Mouse (Mus musculus) lung, embryonic 16.5 days (tissue): Measurements from ENCODE around the gene Tspoap1. TPM values are rescaled to one million over a fixed set of nuclear protein-coding genes. Genes with fewer than 3 reads are reported as not detected.
A peak's percentile ranks its signal among the peaks of the same experiment; 100 is the strongest.

Source experiments
- ATAC-seq: fragments of 200-750 bp; cut with Nextera tagmentation; 2 replicates; pipeline ENCODE4 v1.8.0; 2017; ENCODE audit warnings: low read depth, mild to moderate bottlenecking, moderate library complexity
- H3K27ac ChIP-seq: fragments of 300-500 bp; sonication (generic); 2 replicates; pipeline ENCODE4 v1.5.1; 2014; ENCODE audit warnings: mild to moderate bottlenecking, control low read depth, low read length
- H3K27me3 ChIP-seq: fragments of 300-500 bp; sonication (generic); 2 replicates; pipeline ENCODE4 v1.6.1; 2014; ENCODE audit warnings: low read depth, low read length, mixed read lengths; ENCODE audit not compliant: control insufficient read depth, insufficient read depth
- H3K36me3 ChIP-seq: fragments of 300-500 bp; sonication (generic); 2 replicates; pipeline ENCODE4 v1.6.1; 2014; ENCODE audit warnings: low read length; ENCODE audit not compliant: control insufficient read depth, insufficient read depth
- H3K4me1 ChIP-seq: fragments of 300-500 bp; sonication (generic); replicated peaks from 2 replicates; pipeline ENCODE4 v1.6.1; 2014; ENCODE audit warnings: low read length, mixed read lengths; ENCODE audit not compliant: control insufficient read depth, insufficient read depth
- H3K4me2 ChIP-seq: fragments of 300-500 bp; sonication (generic); 2 replicates; pipeline ENCODE4 v1.6.1; 2014; ENCODE audit warnings: low read depth, low read length, control low read depth
- H3K4me3 ChIP-seq: fragments of 300-500 bp; sonication (generic); 2 replicates; pipeline ENCODE4 v1.5.1; 2014; ENCODE audit warnings: mild to moderate bottlenecking, low read length, control low read depth
- H3K9ac ChIP-seq: fragments of 300-500 bp; sonication (generic); 2 replicates; pipeline ENCODE4 v1.6.1; 2014; ENCODE audit warnings: low read length, control low read depth
- H3K9me3 ChIP-seq: fragments of 300-500 bp; sonication (generic); 2 replicates; pipeline ENCODE4 v1.6.1; 2016; ENCODE audit warnings: low read length; ENCODE audit not compliant: control insufficient read depth
- WGBS: fragments of 180-500 bp; shearing (Covaris S2); extraction: QIAGEN DNeasy Blood & Tissue Kit; methylation state at CpG from one replicate; pipeline ENCODE4 v1.1.7; 2014; 5-methylcytosine and 5-hydroxymethylcytosine counted together
- polyA plus RNA-seq: library from polyadenylated mRNA; unstranded; fragments of >200 nt; fragmentation: Nextera tagmentation; extraction: Ambion mirVana; gene quantifications from 2 replicates; pipeline ENCODE4 v1.2.1, GENCODE M21; 2015

Gene Tspoap1
- polyA plus RNA-seq, 1 experiment from 2014 or later, result 1.6 TPM

GRCm38 (mm10) chr11:87736647-87737134 lies 23.6 kb upstream of the Tspoap1 start:
- Histone ChIP-seq H3K9ac (peak overlapping the region; percentile 76), H3K36me3 (peaks cover 10% of the 10 kb centered on the region), H3K27me3 (no peaks in the 10 kb centered on the region), H3K27ac (peak overlapping the region; percentile 93), H3K4me2 (peak overlapping the region; percentile 91), H3K4me1 (peaks cover 11% of the 10 kb centered on the region), H3K9me3 (no peaks in the 10 kb centered on the region), H3K4me3 (peak overlapping the region; percentile 64)
- ATAC-seq, result peak; percentile 85
- WGBS, result 1% methylated on average over 31 of the region's 31 CpGs

- under 1% methylated on average over 34 of the region's 57 CpGs for WGBS
- Histone ChIP-seq H3K4me1 (peaks cover 11% of the 10 kb centered on the region), H3K27ac (peak within 1 kb of the TSS; percentile 93)
Measured at GRCm38 (mm10) chr11:87737175-87737740, 23.1 kb upstream of the Tspoap1 start, which contains the start of gene Supt4a. Gene Supt4a, plus strand, starts transcription at chr11:87737552.

GRCm38 (mm10) chr11:87743691-87744090 lies 16.6 kb upstream of the Tspoap1 start:
- H3K27ac ChIP-seq, result no peak overlapping the region
- H3K4me2 ChIP-seq, result no peak overlapping the region
- no peak for ATAC-seq
- 87% methylated on average over 3 of the region's 3 CpGs for WGBS
- no peaks in the 10 kb centered on the region for H3K27me3 ChIP-seq
- no peak overlapping the region for H3K4me3 ChIP-seq
- H3K9ac ChIP-seq, result no peak overlapping the region
- H3K9me3 ChIP-seq, result no peaks in the 10 kb centered on the region
- H3K4me1 ChIP-seq, result no peaks in the 10 kb centered on the region
- peaks cover 19% of the 10 kb centered on the region for H3K36me3 ChIP-seq

More at GRCm38 (mm10) chr11:87737175-87737740, 23.1 kb upstream of the Tspoap1 start, which contains the start of gene Supt4a:
- H3K27me3 ChIP-seq, result no peaks in the 10 kb centered on the region
- peak within 1 kb of the TSS; percentile 78 for H3K9ac ChIP-seq
- peak within 1 kb of the TSS; percentile 91 for H3K4me2 ChIP-seq
- no peaks in the 10 kb centered on the region for H3K9me3 ChIP-seq
- peak; percentile 95 for ATAC-seq
- H3K4me3 ChIP-seq, result peak within 1 kb of the TSS; percentile 64
- peaks cover 10% of the 10 kb centered on the region for H3K36me3 ChIP-seq

GRCm38 (mm10) chr11:87744964-87745363 lies 15.4 kb upstream of the Tspoap1 start:
- H3K4me3 ChIP-seq, result no peak overlapping the region
- WGBS, result 67% methylated on average over 4 of the region's 4 CpGs
- H3K4me1 ChIP-seq, result no peaks in the 10 kb centered on the region
- peaks cover 15% of the 10 kb centered on the region for H3K36me3 ChIP-seq
- H3K27ac ChIP-seq, result no peak overlapping the region
- H3K27me3 ChIP-seq, result no peaks in the 10 kb centered on the region
- no peaks in the 10 kb centered on the region for H3K9me3 ChIP-seq
- H3K4me2 ChIP-seq, result no peak overlapping the region
- no peak for ATAC-seq
- H3K9ac ChIP-seq, result no peak overlapping the region

- Histone ChIP-seq H3K27ac (no peak overlapping the region), H3K9me3 (no peaks in the 10 kb centered on the region), H3K4me3 (no peak overlapping the region), H3K4me1 (no peaks in the 10 kb centered on the region), H3K36me3 (peaks cover 9% of the 10 kb centered on the region), H3K4me2 (no peak overlapping the region), H3K27me3 (no peaks in the 10 kb centered on the region), H3K9ac (no peak overlapping the region)
- no peak for ATAC-seq
- 75% methylated on average over 9 of the region's 9 CpGs for WGBS
Measured at GRCm38 (mm10) chr11:87745632-87746555, 14.4 kb upstream of the Tspoap1 start.

- no peak overlapping the region for H3K27ac ChIP-seq
- no peak overlapping the region for H3K4me3 ChIP-seq
- 94% methylated on average over 5 of the region's 5 CpGs for WGBS
- H3K36me3 ChIP-seq, result peaks cover 9% of the 10 kb centered on the region
- H3K4me1 ChIP-seq, result no peaks in the 10 kb centered on the region
- H3K9ac ChIP-seq, result no peak overlapping the region
- no peak overlapping the region for H3K4me2 ChIP-seq
- no peaks in the 10 kb centered on the region for H3K9me3 ChIP-seq
- no peaks in the 10 kb centered on the region for H3K27me3 ChIP-seq
- ATAC-seq, result no peak
Measured at GRCm38 (mm10) chr11:87747312-87747711, 13.0 kb upstream of the Tspoap1 start.

- Histone ChIP-seq H3K9ac (no peak overlapping the region), H3K27ac (no peak overlapping the region), H3K4me2 (no peak overlapping the region), H3K4me1 (no peaks in the 10 kb centered on the region), H3K36me3 (peaks cover 8% of the 10 kb centered on the region), H3K27me3 (no peaks in the 10 kb centered on the region), H3K9me3 (no peaks in the 10 kb centered on the region), H3K4me3 (no peak overlapping the region)
- no peak for ATAC-seq
- 92% methylated on average over 7 of the region's 7 CpGs for WGBS
Measured at GRCm38 (mm10) chr11:87747716-87748115, 12.6 kb upstream of the Tspoap1 start.

GRCm38 (mm10) chr11:87748132-87749119 lies 11.9 kb upstream of the Tspoap1 start:
- H3K9ac ChIP-seq, result no peak overlapping the region
- H3K4me3 ChIP-seq, result no peak overlapping the region
- WGBS, result 30% methylated on average over 19 of the region's 19 CpGs
- 0 out of 2 replicates have a peak, but pooled peaks have one; percentile 47 for ATAC-seq
- peak overlapping the region; percentile 9 for H3K4me2 ChIP-seq
- H3K27me3 ChIP-seq, result no peaks in the 10 kb centered on the region
- H3K9me3 ChIP-seq, result no peaks in the 10 kb centered on the region
- peaks cover 4% of the 10 kb centered on the region for H3K36me3 ChIP-seq
- peak overlapping the region; percentile 43; the same call in 1 of the 2 replicates for H3K27ac ChIP-seq
- no peaks in the 10 kb centered on the region for H3K4me1 ChIP-seq
